Mouse (Mus musculus): ENCODE measurements around the gene Dnah8.

- no peak for TF ChIP-seq EP300 (IDR thresholded peaks at IDR 0.05; ENCODE audit: low read depth in 1 of 2, low read length in 2 of 2)
- no peak for TF ChIP-seq CHD1 (IDR thresholded peaks at IDR 0.05; ENCODE audit: low read depth, low read length)
- no peak for TF ChIP-seq CTCF (IDR thresholded peaks at IDR 0.05 in 2 of 3, conservative IDR thresholded peaks at IDR 0.05 in 1 of 3; ENCODE audit: control insufficient read depth in 1 of 3, insufficient read depth in 1 of 3, low read depth in 2 of 3, low read length in 3 of 3, poor library complexity in 1 of 3, severe bottlenecking in 1 of 3)
- TF ChIP-seq POLR2A (IDR thresholded peaks at IDR 0.05; ENCODE audit: control insufficient read depth in 1 of 2, insufficient read depth in 1 of 2, low read depth in 1 of 2, low read length in 2 of 2, poor library complexity in 1 of 2): no peak
- no peak for TF ChIP-seq MAFK (IDR thresholded peaks at IDR 0.05; ENCODE audit: borderline replicate concordance, low read depth, low read length)
- TF ChIP-seq USF1 (IDR thresholded peaks at IDR 0.05; ENCODE audit: low read depth, low read length): no peak
- TF ChIP-seq ZKSCAN1 (IDR thresholded peaks at IDR 0.05; ENCODE audit: low read depth, low read length): no peak
- no peak for TF ChIP-seq USF2 (IDR thresholded peaks at IDR 0.05; ENCODE audit: borderline replicate concordance in 1 of 2, insufficient read depth in 1 of 2, low read depth in 1 of 2, low read length in 2 of 2)
- no peak for TF ChIP-seq MAX (IDR thresholded peaks at IDR 0.05; ENCODE audit: low read length)
- TF ChIP-seq MEF2A (IDR thresholded peaks at IDR 0.05; ENCODE audit: extremely low read depth, insufficient replicate concordance, low read depth, low read length, poor library complexity, severe bottlenecking): no peak
- no peak for TF ChIP-seq ZNF384 (IDR thresholded peaks at IDR 0.05; ENCODE audit: low read depth, low read length)
- no peak for TF ChIP-seq SIN3A (IDR thresholded peaks at IDR 0.05; ENCODE audit: low read length)
- TF ChIP-seq CHD2 (IDR thresholded peaks at IDR 0.05; ENCODE audit: low read length): no peak
- TF ChIP-seq UBTF (IDR thresholded peaks at IDR 0.05; ENCODE audit: borderline replicate concordance, insufficient read depth, low read depth, low read length): no peak
Measured at GRCm38 (mm10) chr17:30881001-30881400, 256.8 kb downstream of the Dnah8 start.

Measured in MEL (cell line).